Mouse (Mus musculus): ENCODE measurements around the gene Fzd4. TPM values are rescaled to one million over a fixed set of nuclear protein-coding genes. Genes with fewer than 3 reads are reported as not detected.

The Fzd4 gene
- polyA plus RNA-seq, 1 experiment from 2014 or later = 13.2 TPM

DNA sequence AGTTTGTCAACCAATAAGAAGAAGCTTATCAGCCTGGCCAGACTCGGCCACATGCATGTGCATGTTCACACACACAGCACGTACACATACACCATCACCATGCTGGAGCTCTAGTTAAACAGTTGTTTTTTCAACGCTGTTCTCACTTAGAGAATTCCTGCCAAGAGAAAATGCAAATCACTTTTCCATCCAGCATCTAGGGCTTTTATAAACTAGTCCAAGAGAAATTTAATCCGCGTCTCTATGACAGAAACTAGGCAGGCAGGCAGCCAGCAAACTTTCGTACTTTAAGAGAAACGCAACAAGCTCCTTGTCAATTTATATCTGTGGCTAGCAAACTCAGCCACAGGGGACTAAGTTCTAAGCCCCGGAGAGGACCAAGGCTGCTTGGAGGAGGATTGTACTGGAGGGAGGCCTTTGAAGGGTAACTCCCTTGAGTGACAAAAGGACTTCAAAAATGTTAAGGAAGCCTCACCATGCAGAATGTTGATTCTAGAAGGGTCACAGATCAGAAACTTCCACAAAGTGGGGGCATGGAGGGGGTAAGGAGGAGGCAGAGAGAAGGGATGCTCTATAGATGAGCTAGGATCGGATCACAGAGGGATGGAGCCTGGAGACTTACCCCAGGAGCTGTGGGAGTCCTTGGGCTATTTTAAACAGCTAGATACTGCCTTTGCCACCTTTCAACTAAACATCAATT lies 29.2 kb downstream of the Fzd4 start:
- H3K27ac ChIP-seq = peak overlapping the region; percentile 75
- 54% methylated on average over 9 of the region's 9 CpGs for WGBS

GRCm38 (mm10) chr7:89433893-89434616 lies 29.9 kb downstream of the Fzd4 start:
- H3K9ac ChIP-seq = no peak overlapping the region
- H3K27me3 ChIP-seq = no peaks in the 10 kb centered on the region
- no peak overlapping the region for H3K4me3 ChIP-seq
- H3K4me2 ChIP-seq (replicated peaks) = no peak overlapping the region
- H3K4me1 ChIP-seq = peaks cover 6% of the 10 kb centered on the region
- 68% methylated on average over 8 of the region's 8 CpGs for WGBS
- H3K27ac ChIP-seq = 0 out of 2 replicates have a peak overlapping the region, but pooled peaks have one; percentile 75
- H3K36me3 ChIP-seq = no peaks in the 10 kb centered on the region
- no peaks in the 10 kb centered on the region for H3K9me3 ChIP-seq
- ATAC-seq (ENCODE audit: insufficient number of reproducible peaks, insufficient read depth, low FRiP score, low TSS enrichment) = no peak

More for the DNA sequence above, 29.2 kb downstream of the Fzd4 start:
- Histone ChIP-seq H3K9me3 (no peaks in the 10 kb centered on the region), H3K4me2 (replicated peaks) (no peak overlapping the region), H3K9ac (no peak overlapping the region), H3K36me3 (no peaks in the 10 kb centered on the region), H3K4me1 (peaks cover 6% of the 10 kb centered on the region), H3K4me3 (no peak overlapping the region), H3K27me3 (no peaks in the 10 kb centered on the region)
- ATAC-seq (ENCODE audit: insufficient number of reproducible peaks, insufficient read depth, low FRiP score, low TSS enrichment) = no peak

GRCm38 (mm10) chr7:89436404-89436803 lies 32.2 kb downstream of the Fzd4 start:
- Histone ChIP-seq H3K27ac (no peak overlapping the region), H3K36me3 (no peaks in the 10 kb centered on the region), H3K4me1 (peaks cover 6% of the 10 kb centered on the region), H3K9ac (no peak overlapping the region), H3K4me3 (no peak overlapping the region), H3K4me2 (replicated peaks) (no peak overlapping the region), H3K9me3 (no peaks in the 10 kb centered on the region), H3K27me3 (no peaks in the 10 kb centered on the region)
- WGBS = 67% methylated on average over 5 of the region's 5 CpGs
- ATAC-seq (ENCODE audit: insufficient number of reproducible peaks, insufficient read depth, low FRiP score, low TSS enrichment) = no peak

DNA sequence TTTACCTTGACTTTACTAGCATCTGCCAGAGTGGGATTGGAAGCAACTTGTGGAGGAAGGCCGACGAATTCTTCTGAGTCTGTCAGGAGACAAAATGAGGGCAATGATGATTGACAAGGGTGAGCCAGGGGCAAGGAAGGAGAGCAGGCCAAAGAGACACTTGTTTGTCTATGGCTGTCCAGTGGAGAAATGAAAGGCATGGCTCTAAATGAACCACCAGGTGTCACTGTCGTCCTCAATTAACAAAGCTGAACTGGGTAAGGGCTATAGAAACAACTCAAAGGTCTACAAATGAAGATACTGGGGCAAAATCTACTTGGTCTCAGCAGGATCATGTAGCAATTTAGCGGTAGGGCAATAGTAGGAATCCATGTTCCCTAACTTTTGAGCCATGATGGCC lies 33.4 kb downstream of the Fzd4 start:
- H3K4me3 ChIP-seq = no peak overlapping the region
- H3K4me1 ChIP-seq = peaks cover 6% of the 10 kb centered on the region
- no peak for ATAC-seq (ENCODE audit: insufficient number of reproducible peaks, insufficient read depth, low FRiP score, low TSS enrichment)
- no peaks in the 10 kb centered on the region for H3K27me3 ChIP-seq
- 28% methylated on average over 4 of the region's 4 CpGs for WGBS
- no peak overlapping the region for H3K27ac ChIP-seq
- H3K4me2 ChIP-seq (replicated peaks) = no peak overlapping the region
- H3K9me3 ChIP-seq = no peaks in the 10 kb centered on the region
- no peaks in the 10 kb centered on the region for H3K36me3 ChIP-seq
- no peak overlapping the region for H3K9ac ChIP-seq

- WGBS = 51% methylated on average over 7 of the region's 7 CpGs
- no peak for ATAC-seq (ENCODE audit: insufficient number of reproducible peaks, insufficient read depth, low FRiP score, low TSS enrichment)
Measured at GRCm38 (mm10) chr7:89441291-89441690, 37.1 kb downstream of the Fzd4 start.

DNA sequence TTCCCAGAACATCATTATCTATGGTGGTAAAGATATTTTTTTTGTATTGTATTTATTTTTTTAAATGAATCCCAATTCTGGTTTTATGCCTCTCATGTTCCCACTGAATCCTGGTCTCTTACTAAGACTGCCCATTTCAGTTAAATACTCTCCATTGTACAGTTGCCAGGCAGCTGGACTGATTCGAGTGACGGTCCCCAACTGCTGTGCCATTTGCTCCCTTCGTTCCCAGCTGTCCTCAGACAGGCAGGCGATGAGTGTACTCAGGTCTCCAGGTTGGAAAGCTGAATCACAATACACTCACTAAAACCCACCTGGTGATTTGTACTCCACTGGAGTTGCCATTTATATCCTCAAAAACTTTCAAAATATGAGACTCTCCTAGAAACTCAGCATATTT lies 38.1 kb downstream of the Fzd4 start:
- Histone ChIP-seq H3K4me1 (no peaks in the 10 kb centered on the region), H3K27me3 (no peaks in the 10 kb centered on the region), H3K27ac (no peak overlapping the region), H3K4me2 (replicated peaks) (no peak overlapping the region), H3K9ac (no peak overlapping the region), H3K36me3 (no peaks in the 10 kb centered on the region), H3K4me3 (no peak overlapping the region), H3K9me3 (no peaks in the 10 kb centered on the region)
- no peak for ATAC-seq (ENCODE audit: insufficient number of reproducible peaks, insufficient read depth, low FRiP score, low TSS enrichment)
- WGBS = 73% methylated on average over 4 of the region's 4 CpGs

More at GRCm38 (mm10) chr7:89441291-89441690, 37.1 kb downstream of the Fzd4 start:
- Histone ChIP-seq H3K4me2 (replicated peaks) (no peak overlapping the region), H3K4me3 (no peak overlapping the region), H3K27ac (no peak overlapping the region), H3K9ac (no peak overlapping the region), H3K36me3 (no peaks in the 10 kb centered on the region), H3K9me3 (no peaks in the 10 kb centered on the region), H3K4me1 (no peaks in the 10 kb centered on the region), H3K27me3 (no peaks in the 10 kb centered on the region)

DNA sequence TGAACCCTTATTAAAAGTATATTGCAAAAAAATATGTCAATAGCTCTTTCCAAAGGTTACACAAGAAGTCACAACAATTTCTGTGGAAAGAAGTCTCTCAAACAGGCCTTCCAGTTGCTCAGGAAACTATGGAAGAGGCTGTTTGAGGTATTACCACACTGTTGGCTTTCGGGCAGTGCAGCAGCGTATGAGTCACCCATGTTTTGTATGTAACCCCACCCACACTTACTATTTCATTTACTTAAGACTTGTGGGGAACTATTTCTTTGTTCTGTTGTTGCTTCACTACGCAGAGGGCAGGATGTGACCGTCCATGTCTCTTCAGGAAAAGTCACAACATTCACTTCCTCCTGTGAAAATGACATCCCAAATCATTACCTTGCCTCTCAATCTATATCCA lies 41.0 kb downstream of the Fzd4 start:
- no peak for ATAC-seq (ENCODE audit: insufficient number of reproducible peaks, insufficient read depth, low FRiP score, low TSS enrichment)
- Histone ChIP-seq H3K36me3 (no peaks in the 10 kb centered on the region), H3K4me3 (no peak overlapping the region), H3K9ac (no peak overlapping the region), H3K4me2 (replicated peaks) (no peak overlapping the region), H3K9me3 (no peaks in the 10 kb centered on the region), H3K4me1 (no peaks in the 10 kb centered on the region), H3K27ac (no peak overlapping the region), H3K27me3 (no peaks in the 10 kb centered on the region)
- WGBS = 88% methylated on average over 4 of the region's 4 CpGs

GRCm38 (mm10) chr7:89450312-89450711 lies 46.2 kb downstream of the Fzd4 start:
- H3K4me3 ChIP-seq = no peak overlapping the region
- 60% methylated on average over 2 of the region's 2 CpGs for WGBS
- H3K9me3 ChIP-seq = no peaks in the 10 kb centered on the region
- H3K36me3 ChIP-seq = no peaks in the 10 kb centered on the region
- no peaks in the 10 kb centered on the region for H3K27me3 ChIP-seq
- peaks cover under 1% of the 10 kb centered on the region; the same call in 1 of the 2 replicates for H3K4me1 ChIP-seq
- no peak overlapping the region for H3K4me2 ChIP-seq (replicated peaks)
- ATAC-seq (ENCODE audit: insufficient number of reproducible peaks, insufficient read depth, low FRiP score, low TSS enrichment) = no peak
- no peak overlapping the region for H3K27ac ChIP-seq
- no peak overlapping the region for H3K9ac ChIP-seq

- H3K9ac ChIP-seq = no peak overlapping the region
- ATAC-seq (ENCODE audit: insufficient number of reproducible peaks, insufficient read depth, low FRiP score, low TSS enrichment) = 0 out of 2 replicates have a peak, but pooled peaks have one; percentile 35
- H3K27ac ChIP-seq = peak overlapping the region; percentile 46
- H3K9me3 ChIP-seq = no peaks in the 10 kb centered on the region
- 13% methylated on average over 7 of the region's 7 CpGs for WGBS
- H3K4me2 ChIP-seq (replicated peaks) = no peak overlapping the region
- no peak overlapping the region for H3K4me3 ChIP-seq
- H3K27me3 ChIP-seq = no peaks in the 10 kb centered on the region
- H3K36me3 ChIP-seq = no peaks in the 10 kb centered on the region
- H3K4me1 ChIP-seq = peaks cover 26% of the 10 kb centered on the region
Measured at GRCm38 (mm10) chr7:89456380-89457076, 52.4 kb downstream of the Fzd4 start.

GRCm38 (mm10) chr7:89459691-89460090 lies 55.5 kb downstream of the Fzd4 start:
- H3K9me3 ChIP-seq = no peaks in the 10 kb centered on the region
- no peak overlapping the region for H3K9ac ChIP-seq
- no peaks in the 10 kb centered on the region for H3K36me3 ChIP-seq
- H3K27me3 ChIP-seq = no peaks in the 10 kb centered on the region
- no peak for ATAC-seq (ENCODE audit: insufficient number of reproducible peaks, insufficient read depth, low FRiP score, low TSS enrichment)
- WGBS = 68% methylated on average over 2 of the region's 2 CpGs
- H3K4me1 ChIP-seq = peaks cover 46% of the 10 kb centered on the region
- H3K27ac ChIP-seq = no peak overlapping the region
- H3K4me3 ChIP-seq = no peak overlapping the region
- no peak overlapping the region for H3K4me2 ChIP-seq (replicated peaks)

GRCm38 (mm10) chr7:89460911-89461310 lies 56.8 kb downstream of the Fzd4 start:
- no peak overlapping the region for H3K4me2 ChIP-seq (replicated peaks)
- no peak overlapping the region for H3K9ac ChIP-seq
- no peak overlapping the region for H3K4me3 ChIP-seq
- H3K36me3 ChIP-seq = no peaks in the 10 kb centered on the region
- ATAC-seq (ENCODE audit: insufficient number of reproducible peaks, insufficient read depth, low FRiP score, low TSS enrichment) = no peak
- no peaks in the 10 kb centered on the region for H3K9me3 ChIP-seq
- H3K27me3 ChIP-seq = no peaks in the 10 kb centered on the region
- H3K27ac ChIP-seq = peak overlapping the region; percentile 47; the same call in 1 of the 2 replicates
- H3K4me1 ChIP-seq = peaks cover 43% of the 10 kb centered on the region
